Mouse (Mus musculus) small intestine, adult 2 months (tissue): ENCODE data around the gene Bola2. TPM values are rescaled to one million over a fixed set of nuclear protein-coding genes. Genes with fewer than 3 reads are reported as not detected.

Experiments
- H3K27ac ChIP-seq: fragments of 200-500 bp; 2 replicates; pipeline ENCODE4 v1.5.1; 2012; ENCODE audit warnings: low read depth, low read length, control low read depth, inconsistent platforms; ENCODE audit not compliant: insufficient read depth
- H3K27me3 ChIP-seq: fragments of 200-500 bp; 2 replicates; pipeline ENCODE4 v1.6.1; 2012; ENCODE audit warnings: mild to moderate bottlenecking, moderate library complexity, low read length, inconsistent platforms; ENCODE audit not compliant: control insufficient read depth, insufficient read depth
- H3K36me3 ChIP-seq: fragments of 200-500 bp; 2 replicates; pipeline ENCODE4 v1.6.1; 2012; ENCODE audit warnings: mild to moderate bottlenecking, low read length, control low read depth, inconsistent platforms; ENCODE audit not compliant: control insufficient read depth, insufficient read depth
- H3K4me1 ChIP-seq: fragments of 200-500 bp; 2 replicates; pipeline ENCODE4 v1.6.1; 2012; ENCODE audit warnings: low read length, inconsistent platforms, mixed read lengths; ENCODE audit not compliant: control insufficient read depth, insufficient read depth, insufficient read length
- H3K4me3 ChIP-seq: fragments of 200-500 bp; 2 replicates; pipeline ENCODE4 v1.5.1; 2012; ENCODE audit warnings: low read depth, mild to moderate bottlenecking, control low read depth, inconsistent platforms, low read length, moderate library complexity
- CTCF ChIP-seq: fragments of 200-500 bp; IDR thresholded peaks from 2 replicates; pipeline ENCODE4 v1.5.1; 2012; ENCODE audit warnings: low read depth, mild to moderate bottlenecking, control low read depth, inconsistent platforms, low read length, moderate library complexity, mixed read lengths; ENCODE audit not compliant: insufficient replicate concordance, insufficient read length; ENCODE audit errors: extremely low read depth
- POLR2A ChIP-seq: fragments of 200-500 bp; IDR thresholded peaks from 2 replicates; pipeline ENCODE4 v1.6.1; 2012; ENCODE audit warnings: low read depth, mild to moderate bottlenecking, control low read depth, inconsistent platforms, low read length, moderate library complexity
- WGBS: fragments of 180-500 bp; shearing (Covaris S2); methylation state at CpG from one replicate; pipeline ENCODE4 v1.1.7; 2018; 5-methylcytosine and 5-hydroxymethylcytosine counted together
- polyA plus RNA-seq: library from polyadenylated mRNA; depleted of rRNA; stranded (reverse); fragments of >200 nt; gene quantifications from 2 replicates; pipeline ENCODE4 v1.2.3, GENCODE M21; 2012; rRNA removed

Bola2 gene
- polyA plus RNA-seq, 1 experiment, result 40.6 TPM

DNA sequence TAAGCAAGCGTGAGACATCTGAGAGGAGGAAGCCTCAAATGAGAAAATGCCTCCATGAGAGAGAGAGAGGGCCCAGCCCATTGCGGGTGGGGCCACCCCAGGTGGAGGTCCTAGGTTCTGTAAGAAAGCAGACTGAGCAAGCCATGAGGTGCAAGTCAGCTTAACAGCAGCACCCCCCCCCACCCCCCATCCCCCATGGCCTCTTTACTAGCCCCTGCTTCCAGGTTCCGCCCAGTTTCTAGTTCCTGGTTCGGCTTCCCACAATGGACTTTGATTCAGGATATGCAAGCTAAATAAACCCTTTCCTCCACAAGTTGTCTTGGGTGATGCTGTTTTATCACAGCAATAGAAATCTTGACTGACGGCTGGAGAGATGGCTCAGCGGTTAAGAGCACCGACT is 53.6 kb downstream of the Bola2 start:
- no peaks in the 10 kb centered on the region for H3K36me3 ChIP-seq
- no peak overlapping the region for H3K4me3 ChIP-seq
- WGBS, result 18% methylated on average over 7 of the region's 7 CpGs
- peak overlapping the region; percentile 95 for H3K27ac ChIP-seq
- no peak for TF ChIP-seq POLR2A
- TF ChIP-seq CTCF, result no peak
- H3K27me3 ChIP-seq, result no peaks in the 10 kb centered on the region
- peaks cover 11% of the 10 kb centered on the region for H3K4me1 ChIP-seq

Other genes starting within 250 kb of the Bola2 start
- 0.08 and 0.23 TPM in 2 replicates for gene Atp2a1, start 232.3 kb upstream of the Bola2 start, polyA plus RNA-seq
- gene Sh2b1, start 220.0 kb upstream of the Bola2 start, polyA plus RNA-seq, result 30.5 and 54.4 TPM in 2 replicates
- gene Tufm, start 208.0 kb upstream of the Bola2 start, polyA plus RNA-seq, result 83.1 and 121 TPM in 2 replicates
- 143 and 301 TPM in 2 replicates for gene Atxn2l, start 192.0 kb upstream of the Bola2 start, polyA plus RNA-seq
- 37.3 and 79.1 TPM in 2 replicates for gene Eif3c, start 129.0 kb upstream of the Bola2 start, polyA plus RNA-seq
- 2.3 TPM in 2 replicates for gene Apobr, start 110.5 kb upstream of the Bola2 start, polyA plus RNA-seq
- 24.9 and 55.7 TPM in 2 replicates for gene Cln3, start 109.6 kb upstream of the Bola2 start, polyA plus RNA-seq
- gene Il27, start 100.5 kb upstream of the Bola2 start, polyA plus RNA-seq, result 0.15 and 0.51 TPM in 2 replicates
- 32.5 and 97.9 TPM in 2 replicates for gene Nupr1, start 64.5 kb upstream of the Bola2 start, polyA plus RNA-seq
- gene Sgf29, start 46.1 kb upstream of the Bola2 start, polyA plus RNA-seq, result 16.7 and 23.9 TPM in 2 replicates
- 5.0 and 7.4 TPM in 2 replicates for gene Sult1a1, start 19.0 kb upstream of the Bola2 start, polyA plus RNA-seq
- 7.9 and 16.0 TPM in 2 replicates for gene Slx1b, start 383 bp downstream of the Bola2 start, polyA plus RNA-seq
- 114 and 157 TPM in 2 replicates for gene Coro1a, start 12.4 kb downstream of the Bola2 start, polyA plus RNA-seq
- gene Mapk3, start 64.2 kb downstream of the Bola2 start, polyA plus RNA-seq, result 208 and 472 TPM in 2 replicates
- 5.0 and 24.4 TPM in 2 replicates for gene Gdpd3, start 70.9 kb downstream of the Bola2 start, polyA plus RNA-seq
- gene Ypel3, start 81.6 kb downstream of the Bola2 start, polyA plus RNA-seq, result 153 and 244 TPM in 2 replicates
- gene Tbx6, start 86.1 kb downstream of the Bola2 start, polyA plus RNA-seq, result 1.4 and 2.4 TPM in 2 replicates
- 101 and 199 TPM in 2 replicates for gene Ppp4c, start 97.1 kb downstream of the Bola2 start, polyA plus RNA-seq
- 2.2 and 4.1 TPM in 2 replicates for gene Fam57b, start 102.3 kb downstream of the Bola2 start, polyA plus RNA-seq
- gene 4930451I11Rik, start 136.2 kb downstream of the Bola2 start, polyA plus RNA-seq, result not detected in 2 replicates
- gene Doc2a, start 152.0 kb downstream of the Bola2 start, polyA plus RNA-seq, result not detected in 2 replicates
- gene Hirip3, start 166.6 kb downstream of the Bola2 start, polyA plus RNA-seq, result 1.3 and 3.6 TPM in 2 replicates
- 16.5 and 42.8 TPM in 2 replicates for gene Ino80e, start 167.0 kb downstream of the Bola2 start, polyA plus RNA-seq
- gene Taok2, start 189.3 kb downstream of the Bola2 start, polyA plus RNA-seq, result 42.3 and 77.4 TPM in 2 replicates
- 51.5 and 143 TPM in 2 replicates for gene Tmem219, start 227.5 kb downstream of the Bola2 start, polyA plus RNA-seq
- gene Kctd13, start 233.5 kb downstream of the Bola2 start, polyA plus RNA-seq, result 9.1 and 18.8 TPM in 2 replicates